Mouse (Mus musculus): ENCODE measurements around the gene Ust. TPM values are rescaled to one million over a fixed set of nuclear protein-coding genes. Genes with fewer than 3 reads are reported as not detected.

The Ust gene
- polyA plus RNA-seq, 1 experiment from 2014 or later, result 8.5 TPM

DNA sequence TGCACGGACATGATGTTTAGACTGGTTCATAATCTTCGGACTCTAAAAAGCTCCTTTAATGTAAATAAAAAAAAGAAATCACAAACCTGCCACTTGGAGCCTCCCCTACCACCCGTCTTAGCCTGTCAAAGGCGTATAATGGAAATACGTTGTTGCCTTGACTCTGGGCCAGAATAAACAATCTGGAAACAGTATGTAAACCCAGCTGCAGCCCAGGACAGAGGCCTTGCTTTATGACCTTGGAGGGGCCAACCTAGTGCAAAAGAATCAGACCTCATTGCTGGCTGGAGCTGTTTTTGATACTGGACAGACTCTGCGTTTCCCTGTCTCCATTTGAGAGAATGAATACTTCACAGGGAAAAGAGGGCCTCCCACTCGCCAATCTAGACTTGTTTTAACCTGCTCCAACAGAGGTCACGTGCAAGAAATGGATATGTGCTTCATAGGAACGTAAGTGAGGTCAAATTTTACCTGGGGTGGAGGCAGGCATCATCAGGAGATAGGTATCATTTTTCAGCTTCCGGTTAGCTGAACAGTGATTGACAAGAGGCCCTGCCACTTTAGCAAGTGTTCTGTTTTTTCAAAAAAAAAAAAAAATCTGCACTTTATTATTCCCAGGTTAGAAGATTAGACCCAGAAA is 305.2 kb downstream of the Ust start:
- Histone ChIP-seq H3K36me3 (no peaks in the 10 kb centered on the region), H3K9me3 (no peaks in the 10 kb centered on the region), H3K9ac (no peak overlapping the region), H3K4me3 (no peak overlapping the region), H3K4me1 (peaks cover 42% of the 10 kb centered on the region), H3K27me3 (no peaks in the 10 kb centered on the region), H3K27ac (no peak overlapping the region), H3K4me2 (peak overlapping the region; percentile 5; the same call in 1 of the 2 replicates)
- 34% methylated on average over 10 of the region's 10 CpGs for WGBS
- ATAC-seq (ENCODE audit: insufficient number of reproducible peaks, insufficient read depth, low FRiP score, low TSS enrichment, low read depth), result no peak; the same call in 1 of the 2 replicates

DNA sequence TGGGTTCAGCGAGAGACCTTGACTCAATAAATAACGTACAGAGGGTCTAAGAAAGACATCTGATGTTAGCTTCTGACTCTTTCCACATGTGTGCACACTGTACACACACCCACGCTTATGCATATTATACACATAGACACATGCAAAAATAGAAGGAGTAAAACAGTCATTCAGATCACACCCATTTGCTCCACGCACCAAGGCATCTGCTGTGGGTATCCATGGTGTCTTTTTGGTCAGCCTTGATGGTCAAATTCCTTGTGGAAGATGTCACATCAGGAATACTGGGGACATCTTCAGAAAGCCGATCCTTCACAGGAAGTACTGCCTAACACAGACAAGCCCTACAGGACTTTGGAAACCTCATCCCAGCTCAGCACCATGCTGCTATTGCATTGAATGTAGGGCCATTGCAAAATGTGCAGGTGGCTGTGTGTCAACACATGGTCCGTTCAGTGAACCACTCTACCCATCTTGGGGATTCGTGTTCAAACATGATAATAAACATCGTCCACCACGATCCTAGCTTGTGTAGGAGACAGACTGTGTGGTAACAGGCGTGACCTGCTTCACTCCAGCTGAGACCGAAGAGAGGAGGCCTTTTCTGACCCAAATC is 305.9 kb downstream of the Ust start:
- Histone ChIP-seq H3K4me3 (no peak overlapping the region), H3K27ac (no peak overlapping the region), H3K4me2 (no peak overlapping the region), H3K36me3 (no peaks in the 10 kb centered on the region), H3K4me1 (peaks cover 42% of the 10 kb centered on the region), H3K9me3 (no peaks in the 10 kb centered on the region), H3K27me3 (no peaks in the 10 kb centered on the region), H3K9ac (no peak overlapping the region)
- WGBS, result 76% methylated on average over 11 of the region's 11 CpGs
- ATAC-seq (ENCODE audit: insufficient number of reproducible peaks, insufficient read depth, low FRiP score, low TSS enrichment, low read depth), result no peak

DNA sequence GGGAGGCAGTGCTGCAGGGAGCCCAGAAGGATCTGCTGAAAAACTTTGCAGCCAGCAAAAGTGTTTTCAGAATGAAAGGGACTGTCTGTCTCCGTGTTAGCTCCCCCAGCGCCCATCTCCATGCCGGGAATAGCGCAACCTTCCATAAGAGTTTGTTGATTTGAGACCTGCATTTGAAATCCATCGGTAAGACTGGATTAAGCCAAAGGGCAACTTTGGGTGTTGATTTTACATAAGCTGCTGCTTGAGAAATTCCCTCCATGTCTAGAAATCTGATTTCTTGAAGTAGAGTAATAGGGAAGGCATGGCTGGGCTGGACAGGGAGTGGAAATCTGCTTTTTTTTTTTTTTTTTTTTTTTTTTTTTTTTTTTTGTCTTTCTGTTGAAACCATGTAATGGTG is 306.9 kb downstream of the Ust start:
- ATAC-seq (ENCODE audit: insufficient number of reproducible peaks, insufficient read depth, low FRiP score, low TSS enrichment, low read depth), result no peak
- WGBS, result 80% methylated on average over 5 of the region's 5 CpGs

GRCm38 (mm10) chr10:8210366-8210765 is 308.3 kb downstream of the Ust start:
- Histone ChIP-seq H3K27ac (no peak overlapping the region), H3K4me3 (no peak overlapping the region), H3K27me3 (no peaks in the 10 kb centered on the region), H3K9ac (no peak overlapping the region), H3K36me3 (no peaks in the 10 kb centered on the region; the same call in 1 of the 2 replicates), H3K9me3 (no peaks in the 10 kb centered on the region), H3K4me1 (peaks cover 38% of the 10 kb centered on the region), H3K4me2 (no peak overlapping the region)
- ATAC-seq (ENCODE audit: insufficient number of reproducible peaks, insufficient read depth, low FRiP score, low TSS enrichment, low read depth), result no peak
- WGBS, result 58% methylated on average over 3 of the region's 3 CpGs

More for the DNA sequence above, 306.9 kb downstream of the Ust start:
- no peak overlapping the region for H3K4me2 ChIP-seq
- H3K27ac ChIP-seq, result no peak overlapping the region
- H3K27me3 ChIP-seq, result no peaks in the 10 kb centered on the region
- H3K36me3 ChIP-seq, result no peaks in the 10 kb centered on the region; the same call in 1 of the 2 replicates
- no peaks in the 10 kb centered on the region for H3K9me3 ChIP-seq
- peaks cover 38% of the 10 kb centered on the region for H3K4me1 ChIP-seq
- no peak overlapping the region for H3K9ac ChIP-seq
- H3K4me3 ChIP-seq, result no peak overlapping the region

DNA sequence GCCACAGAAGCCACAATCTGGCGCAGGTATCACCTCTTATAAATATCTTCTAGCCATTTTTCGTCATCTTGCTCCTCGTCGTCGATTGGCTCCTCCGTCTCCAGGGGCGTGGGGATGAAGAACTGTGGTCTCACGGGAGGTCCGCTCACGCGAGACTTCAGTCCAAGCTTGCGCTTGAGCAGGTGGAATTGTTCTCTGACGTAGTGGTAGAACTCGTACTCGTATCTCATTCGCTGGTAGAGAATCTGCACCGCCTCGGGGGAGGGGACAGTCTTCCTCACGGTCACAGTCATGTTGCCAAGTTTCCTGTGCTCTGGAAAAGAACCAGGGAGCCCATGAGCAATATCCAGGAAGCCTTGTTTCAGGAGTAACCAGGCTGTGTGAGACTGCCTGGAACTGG is 311.3 kb downstream of the Ust start:
- no peak for ATAC-seq (ENCODE audit: insufficient number of reproducible peaks, insufficient read depth, low FRiP score, low TSS enrichment, low read depth)
- H3K4me2 ChIP-seq, result no peak overlapping the region
- no peaks in the 10 kb centered on the region for H3K9me3 ChIP-seq
- no peak overlapping the region for H3K9ac ChIP-seq
- H3K27ac ChIP-seq, result no peak overlapping the region
- no peak overlapping the region for H3K4me3 ChIP-seq
- H3K36me3 ChIP-seq, result no peaks in the 10 kb centered on the region; the same call in 1 of the 2 replicates
- peaks cover 17% of the 10 kb centered on the region for H3K4me1 ChIP-seq
- WGBS, result 94% methylated on average over 19 of the region's 19 CpGs
- H3K27me3 ChIP-seq, result no peaks in the 10 kb centered on the region

DNA sequence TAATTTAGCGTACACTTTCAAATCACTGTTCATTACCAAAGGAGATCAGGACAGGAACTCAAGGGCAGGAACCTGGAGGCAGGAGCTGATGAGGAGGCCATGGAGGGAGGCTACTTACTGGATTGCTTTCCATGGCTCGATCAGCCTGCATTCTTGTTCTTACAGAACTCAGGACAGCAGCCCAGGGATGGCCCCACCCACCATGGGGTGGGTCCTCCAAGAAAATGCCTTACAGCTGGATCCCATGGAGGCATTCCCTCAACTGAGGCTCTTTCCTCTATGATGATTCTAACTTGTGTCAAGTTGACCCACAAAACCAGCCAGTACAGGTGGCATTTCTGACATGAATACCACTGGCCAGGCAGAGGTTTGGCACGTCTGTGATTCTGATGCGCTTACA is 314.9 kb downstream of the Ust start:
- no peaks in the 10 kb centered on the region; the same call in 1 of the 2 replicates for H3K36me3 ChIP-seq
- no peaks in the 10 kb centered on the region for H3K9me3 ChIP-seq
- H3K9ac ChIP-seq, result no peak overlapping the region
- ATAC-seq (ENCODE audit: insufficient number of reproducible peaks, insufficient read depth, low FRiP score, low TSS enrichment, low read depth), result no peak
- H3K4me1 ChIP-seq, result no peaks in the 10 kb centered on the region
- 73% methylated on average over 4 of the region's 4 CpGs for WGBS
- no peak overlapping the region for H3K27ac ChIP-seq
- no peak overlapping the region for H3K4me3 ChIP-seq
- H3K27me3 ChIP-seq, result no peaks in the 10 kb centered on the region
- no peak overlapping the region for H3K4me2 ChIP-seq

DNA sequence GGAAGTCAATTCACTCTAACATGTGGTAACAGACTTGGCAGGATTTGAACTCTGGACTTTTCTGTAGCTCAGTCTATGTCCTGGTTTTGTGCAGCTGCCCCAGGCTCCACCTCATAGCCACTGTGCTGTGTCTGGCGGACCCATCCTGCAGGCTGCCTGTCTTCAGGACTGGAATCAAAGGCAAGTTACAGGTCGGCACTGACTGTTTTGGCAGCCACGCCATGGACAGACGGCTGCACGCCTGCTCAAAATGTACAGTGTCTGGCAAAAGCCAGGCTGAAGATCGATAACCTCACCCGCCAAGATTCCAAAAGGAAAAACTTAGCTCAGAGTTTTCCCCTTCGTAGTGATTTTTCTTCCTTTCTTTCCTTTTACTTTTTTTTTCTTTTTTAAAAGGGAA is 318.8 kb downstream of the Ust start:
- H3K9me3 ChIP-seq, result no peaks in the 10 kb centered on the region
- peaks cover 13% of the 10 kb centered on the region for H3K4me1 ChIP-seq
- no peaks in the 10 kb centered on the region for H3K27me3 ChIP-seq
- H3K4me3 ChIP-seq, result no peak overlapping the region
- ATAC-seq (ENCODE audit: insufficient number of reproducible peaks, insufficient read depth, low FRiP score, low TSS enrichment, low read depth), result no peak
- H3K9ac ChIP-seq, result no peak overlapping the region
- no peak overlapping the region for H3K4me2 ChIP-seq
- H3K36me3 ChIP-seq, result no peaks in the 10 kb centered on the region
- H3K27ac ChIP-seq, result no peak overlapping the region
- WGBS, result 82% methylated on average over 8 of the region's 8 CpGs

DNA sequence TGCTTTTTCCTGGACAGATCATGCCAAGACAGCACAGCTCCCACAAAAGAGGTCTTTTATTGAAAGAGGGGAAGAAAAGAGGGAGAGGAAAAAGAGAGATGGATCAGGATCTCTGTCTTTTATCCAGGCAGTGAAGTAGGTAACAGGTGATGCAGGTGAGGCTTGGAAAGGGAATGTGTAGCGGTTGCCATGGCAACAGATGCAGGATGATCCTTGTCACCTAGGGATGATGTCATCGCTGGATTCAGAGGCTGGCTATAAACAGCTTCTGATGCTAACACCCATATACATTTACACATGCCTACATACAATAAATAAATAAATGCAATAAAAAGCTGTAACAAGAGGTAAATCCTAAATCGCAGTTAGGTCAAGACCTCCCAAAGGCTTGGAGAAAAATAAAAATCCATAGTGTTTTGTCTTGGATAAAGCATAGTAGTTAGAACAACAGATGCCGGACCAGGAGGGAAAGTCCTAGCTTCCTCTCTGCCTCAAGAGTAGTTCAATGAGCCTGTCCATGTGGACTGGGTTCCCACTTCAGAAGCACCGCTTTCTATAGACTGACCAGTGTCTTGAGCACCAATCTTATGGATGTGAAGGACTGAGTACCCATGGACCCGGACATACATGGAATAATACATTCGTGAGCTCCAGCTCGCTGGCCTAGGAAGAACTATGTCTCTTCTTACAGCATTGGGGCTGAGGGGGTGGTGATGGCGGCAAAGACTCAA is 319.4 kb downstream of the Ust start:
- ATAC-seq (ENCODE audit: insufficient number of reproducible peaks, insufficient read depth, low FRiP score, low TSS enrichment, low read depth), result no peak
- Histone ChIP-seq H3K9me3 (no peaks in the 10 kb centered on the region), H3K4me2 (no peak overlapping the region), H3K36me3 (no peaks in the 10 kb centered on the region), H3K4me1 (peaks cover 13% of the 10 kb centered on the region), H3K27me3 (no peaks in the 10 kb centered on the region), H3K27ac (no peak overlapping the region), H3K9ac (no peak overlapping the region), H3K4me3 (no peak overlapping the region)
- WGBS, result 88% methylated on average over 9 of the region's 9 CpGs

- 45% methylated on average over 2 of the region's 2 CpGs for WGBS
- Histone ChIP-seq H3K27ac (no peak overlapping the region), H3K4me2 (no peak overlapping the region), H3K4me3 (no peak overlapping the region), H3K27me3 (no peaks in the 10 kb centered on the region), H3K9me3 (no peaks in the 10 kb centered on the region), H3K9ac (no peak overlapping the region), H3K36me3 (no peaks in the 10 kb centered on the region), H3K4me1 (peaks cover 13% of the 10 kb centered on the region)
- no peak for ATAC-seq (ENCODE audit: insufficient number of reproducible peaks, insufficient read depth, low FRiP score, low TSS enrichment, low read depth)
Observed at GRCm38 (mm10) chr10:8197661-8198060, 321.0 kb downstream of the Ust start.

GRCm38 (mm10) chr10:8196300-8196699 is 322.3 kb downstream of the Ust start:
- ATAC-seq (ENCODE audit: insufficient number of reproducible peaks, insufficient read depth, low FRiP score, low TSS enrichment, low read depth), result peak; percentile 73; the same call in 1 of the 2 replicates
- Histone ChIP-seq H3K4me3 (no peak overlapping the region), H3K36me3 (no peaks in the 10 kb centered on the region), H3K4me1 (peaks cover 13% of the 10 kb centered on the region), H3K27ac (no peak overlapping the region), H3K4me2 (no peak overlapping the region), H3K9ac (no peak overlapping the region), H3K9me3 (no peaks in the 10 kb centered on the region), H3K27me3 (no peaks in the 10 kb centered on the region)
- WGBS, result 5% methylated on average over 2 of the region's 2 CpGs

GRCm38 (mm10) chr10:8195730-8196129 is 322.9 kb downstream of the Ust start:
- Histone ChIP-seq H3K9me3 (no peaks in the 10 kb centered on the region), H3K4me1 (peaks cover 13% of the 10 kb centered on the region), H3K4me3 (no peak overlapping the region), H3K27me3 (no peaks in the 10 kb centered on the region), H3K36me3 (no peaks in the 10 kb centered on the region), H3K4me2 (no peak overlapping the region), H3K27ac (no peak overlapping the region), H3K9ac (no peak overlapping the region)
- WGBS, result 35% methylated on average over 6 of the region's 6 CpGs
- 0 out of 2 replicates have a peak, but pooled peaks have one; percentile 15 for ATAC-seq (ENCODE audit: insufficient number of reproducible peaks, insufficient read depth, low FRiP score, low TSS enrichment, low read depth)
